Mouse (Mus musculus) liver, postnatal 0 days (tissue): Measurements from ENCODE around the gene Prss46.

Source experiments
- CTCF ChIP-seq: sonication (generic); IDR thresholded peaks from 2 replicates; pipeline ENCODE4 v1.5.1; 2016; ENCODE audit warnings: antibody characterized with exemption, low read depth
- EP300 ChIP-seq: IDR thresholded peaks from 2 replicates; pipeline ENCODE4 v1.6.1; 2016; ENCODE audit warnings: antibody characterized with exemption, low read depth, mild to moderate bottlenecking

GRCm38 (mm10) chr9:110813789-110814188 lies 30.5 kb upstream of the Prss46 start, which contains the start of gene Prss44:
- no peak for TF ChIP-seq EP300
- no peak for TF ChIP-seq CTCF
